8 mouse cellular contexts compared by ENCODE assay signal in genomic region chr7:84150361-84151000, GRCm38 (mm10). TPM values are rescaled to one million over a fixed set of nuclear protein-coding genes. Genes with fewer than 3 reads are reported as not detected.
DNase-seq lines count a peak whose midpoint lies in the region; ATAC-seq and TF ChIP-seq lines count a peak whose summit lies in the region.

No protein-coding gene starts in this region.

- no peak for TF ChIP-seq CTCF in embryonic fibroblast, embryonic 13.5 days (IDR thresholded peaks at IDR 0.05; ENCODE audit: borderline replicate concordance, insufficient read depth, low read length)

- H3K9me3 ChIP-seq in lung, embryonic 15.5 days, result no peaks in the 10 kb centered on the region
- no peaks in the 10 kb centered on the region for H3K9me3 ChIP-seq in limb, embryonic 10.5 days (replicated peaks)
- no peaks in the 10 kb centered on the region for H3K9me3 ChIP-seq in neural tube, embryonic 14.5 days (ENCODE audit: control insufficient read depth, low read length)

- 5% methylated on average over 13 of the region's 13 CpGs for WGBS in lung, embryonic 15.5 days
- WGBS in limb, embryonic 10.5 days, result 13% methylated on average over 13 of the region's 13 CpGs
- 12% methylated on average over 13 of the region's 13 CpGs for WGBS in neural tube, embryonic 14.5 days

- no peak for DNase-seq in lung, postnatal 14 days
- no peak for DNase-seq in limb, embryonic 10.5 days (ENCODE audit: low spot score)
- no peak for DNase-seq in natural killer cell, adult 2 months (ENCODE audit: low spot score in 2 of 2)
- no peak for DNase-seq in layer of hippocampus, postnatal 36 days
- DNase-seq in frontal cortex, postnatal 10 days (ENCODE audit: low spot score in 2 of 2), result no peak

- peaks cover 5% of the 10 kb centered on the region; the same call in 1 of the 2 replicates for H3K36me3 ChIP-seq in lung, embryonic 15.5 days
- peaks cover 16% of the 10 kb centered on the region for H3K36me3 ChIP-seq in limb, embryonic 10.5 days
- H3K36me3 ChIP-seq in neural tube, embryonic 14.5 days (ENCODE audit: control insufficient read depth, insufficient read depth, low read length), result no peaks in the 10 kb centered on the region

- peak overlapping the region; percentile 95 for H3K4me3 ChIP-seq in lung, embryonic 15.5 days
- H3K4me3 ChIP-seq in embryonic fibroblast, embryonic 13.5 days (ENCODE audit: insufficient read depth, low read length), result peak overlapping the region; percentile 91
- H3K4me3 ChIP-seq in limb, embryonic 10.5 days, result peak overlapping the region; percentile 96
- peak overlapping the region; percentile 92 for H3K4me3 ChIP-seq in neural tube, embryonic 14.5 days (ENCODE audit: low read depth, low read length)

- ATAC-seq in lung, embryonic 15.5 days (ENCODE audit: borderline replicate concordance, extremely low read depth, low FRiP score, low TSS enrichment), result no peak
- no peak for ATAC-seq in neural tube, embryonic 14.5 days (ENCODE audit: low read depth)

- no peak for TF ChIP-seq POLR2A in embryonic fibroblast, embryonic 13.5 days (IDR thresholded peaks at IDR 0.05; ENCODE audit: low read depth, low read length)

- peak overlapping the region; percentile 94 for H3K27ac ChIP-seq in lung, embryonic 15.5 days
- H3K27ac ChIP-seq in embryonic fibroblast, embryonic 13.5 days (ENCODE audit: insufficient read depth, low read length), result peak overlapping the region; percentile 76; the same call in 1 of the 2 replicates
- H3K27ac ChIP-seq in limb, embryonic 10.5 days, result peak overlapping the region; percentile 98
- no peak overlapping the region; the same call in 1 of the 2 replicates for H3K27ac ChIP-seq in neural tube, embryonic 14.5 days (ENCODE audit: low read depth, low read length)

- H3K9ac ChIP-seq in lung, embryonic 15.5 days, result peak overlapping the region; percentile 84
- peak overlapping the region; percentile 99 for H3K9ac ChIP-seq in neural tube, embryonic 14.5 days (replicated peaks; ENCODE audit: low read depth, low read length)

- H3K4me2 ChIP-seq in lung, embryonic 15.5 days, result peak overlapping the region; percentile 87
- peak overlapping the region; percentile 99 for H3K4me2 ChIP-seq in neural tube, embryonic 14.5 days (ENCODE audit: low read depth, low read length)

- H3K4me1 ChIP-seq in lung, embryonic 15.5 days, result peaks cover 40% of the 10 kb centered on the region
- no peaks in the 10 kb centered on the region for H3K4me1 ChIP-seq in embryonic fibroblast, embryonic 13.5 days (ENCODE audit: control insufficient read depth, insufficient read depth, low read length)
- peaks cover 35% of the 10 kb centered on the region for H3K4me1 ChIP-seq in limb, embryonic 10.5 days
- peaks cover 40% of the 10 kb centered on the region for H3K4me1 ChIP-seq in neural tube, embryonic 14.5 days (ENCODE audit: control insufficient read depth, insufficient read depth, low read length)

- no peaks in the 10 kb centered on the region for H3K27me3 ChIP-seq in lung, embryonic 15.5 days
- H3K27me3 ChIP-seq in limb, embryonic 10.5 days (ENCODE audit: low read depth, poor library complexity, severe bottlenecking), result no peaks in the 10 kb centered on the region
- H3K27me3 ChIP-seq in neural tube, embryonic 14.5 days (ENCODE audit: control insufficient read depth, insufficient read depth, low read length), result no peaks in the 10 kb centered on the region

RNA-seq across cellular contexts. Expression of gene Abhd17c, which starts 1.2 kb away (rescaled TPM):
- 64.3 and 68.7 TPM in 2 replicates for polyA plus RNA-seq in lung, embryonic 15.5 days (2015; fragmentation: Nextera tagmentation; extraction: Ambion mirVana)
- polyA plus RNA-seq in embryonic fibroblast, embryonic 13.5 days (2011; ENCODE audit: insufficient read length, low read depth, missing spikeins), result 29.3 and 35.6 TPM in 2 replicates
- polyA plus RNA-seq in limb, embryonic 10.5 days (2016; fragmentation: Nextera tagmentation; extraction: Ambion mirVana), result 46.2 and 53.6 TPM in 2 replicates
- polyA plus RNA-seq in neural tube, embryonic 14.5 days (2014; fragmentation: Nextera tagmentation; extraction: Ambion mirVana), result 39.7 and 53.7 TPM in 2 replicates
- total RNA-seq in layer of hippocampus, postnatal 36 days (2021), result 10 to 100 TPM; 56.4 to 59.1 TPM
